Mouse (Mus musculus) ES-E14 (cell line): Measurements from ENCODE around the gene Chrna9. TPM values are rescaled to one million over a fixed set of nuclear protein-coding genes. Genes with fewer than 3 reads are reported as not detected.
A peak's percentile ranks its signal among the peaks of the same experiment; 100 is the strongest.
"Not testable (repeated sequence)": the region's sequence is repeated elsewhere in the genome, so short reads cannot be mapped to it uniquely, and the experiment has no call there.

Experiments used
- DNase-seq: peaks from one replicate; pipeline ENCODE4 v3.0.0-alpha.2; 2013; ENCODE audit warnings: low read depth, low spot score
- H3K27ac ChIP-seq: 2 replicates; pipeline ENCODE4 v1.5.1; 2012; ENCODE audit warnings: low read depth, mild to moderate bottlenecking, low read length, moderate library complexity, mixed read lengths; ENCODE audit not compliant: poor library complexity, insufficient read depth, severe bottlenecking
- H3K36me3 ChIP-seq: 2 replicates; pipeline ENCODE4 v1.6.1; 2012; ENCODE audit warnings: mild to moderate bottlenecking, low read length, moderate library complexity, mixed read lengths; ENCODE audit not compliant: control insufficient read depth, poor library complexity, insufficient read depth, severe bottlenecking
- H3K4me1 ChIP-seq, 2 experiments: fragments of 150-350 bp in 1 of 2; sonication (generic) in 1 of 2; 2 replicates each; pipeline ENCODE4 v1.6.1; 2012; ENCODE audit warnings: low read length in 2 of 2, mild to moderate bottlenecking in 1 of 2, mixed read lengths in 1 of 2; ENCODE audit not compliant: control insufficient read depth in 2 of 2, insufficient read depth in 2 of 2, poor library complexity in 1 of 2
- H3K4me3 ChIP-seq, 2 experiments: fragments of 150-350 bp in 1 of 2; sonication (generic) in 1 of 2; 2 replicates each; pipeline ENCODE4 v1.5.1; 2012; ENCODE audit warnings: low read length in 2 of 2, low read depth in 1 of 2, mild to moderate bottlenecking in 1 of 2, mixed read lengths in 1 of 2; ENCODE audit not compliant: insufficient read depth in 1 of 2, poor library complexity in 1 of 2, severe bottlenecking in 1 of 2
- H3K9ac ChIP-seq: 2 replicates; pipeline ENCODE4 v1.6.1; 2012; ENCODE audit warnings: low read depth, mild to moderate bottlenecking, low read length, mixed read lengths; ENCODE audit not compliant: poor library complexity, insufficient read depth, severe bottlenecking
- H3K9me3 ChIP-seq: fragments of 150-350 bp; sonication (generic); 2 replicates; pipeline ENCODE4 v1.6.1; 2012; ENCODE audit warnings: low read depth, mild to moderate bottlenecking, low read length; ENCODE audit not compliant: control insufficient read depth, insufficient read depth
- CHD2 ChIP-seq: IDR thresholded peaks from 2 replicates; pipeline ENCODE4 v1.6.1; 2014; ENCODE audit warnings: mild to moderate bottlenecking, low read depth, low read length, inconsistent platforms
- HCFC1 ChIP-seq: IDR thresholded peaks from 2 replicates; pipeline ENCODE4 v1.6.1; 2012; ENCODE audit warnings: low read length, inconsistent platforms, borderline replicate concordance; ENCODE audit not compliant: insufficient read depth
- MAFK ChIP-seq: IDR thresholded peaks from 2 replicates; pipeline ENCODE4 v1.6.1; 2014; ENCODE audit warnings: mild to moderate bottlenecking, low read depth, low read length, inconsistent platforms; ENCODE audit not compliant: insufficient read depth
- ZC3H11A ChIP-seq: IDR thresholded peaks from 2 replicates; pipeline ENCODE4 v1.6.1; 2012; ENCODE audit warnings: low read depth, mild to moderate bottlenecking, inconsistent platforms, low read length, borderline replicate concordance
- ZNF384 ChIP-seq: IDR thresholded peaks from 2 replicates; pipeline ENCODE4 v1.6.1; 2012; ENCODE audit warnings: low read depth, low read length, inconsistent platforms
- in situ Hi-C, 2 experiments: fragments of 600-800 bp; cut with MboI; formaldehyde crosslinking; loops; one replicate each; pipeline ENCODE4 v1.15.1; 2025; ENCODE audit warnings: low sequenced_read_pairs in 2 of 2, inconsistent platforms in 1 of 2; ENCODE audit not compliant: unreplicated experiment in 2 of 2
- total RNA-seq: library from RNA; depleted of rRNA; stranded (reverse); fragments of 300-350 nt; gene quantifications from 2 replicates; pipeline ENCODE4 v1.2.3, GENCODE M21; 2012

Chrna9 gene
- total RNA-seq, 1 experiment, result 11.2 TPM

- Histone ChIP-seq H3K4me3 (no peak overlapping the region), H3K36me3 (peaks cover 5% of the 10 kb centered on the region), H3K4me1 (peaks cover 0 to 2% of the 10 kb centered on the region in 2 experiments; a peak in 3 of 4 replicates), H3K27ac (no peak overlapping the region; the same call in 1 of the 2 replicates), H3K9ac (no peak overlapping the region), H3K9me3 (no peaks in the 10 kb centered on the region)
- no peak for DNase-seq
- in situ Hi-C loops, result no loop called here
- TF ChIP-seq ZNF384 (no peak), MAFK (no peak), ZC3H11A (no peak), HCFC1 (no peak), CHD2 (no peak)
These were observed 38.5 kb downstream of the Chrna9 start for GRCm38 (mm10) chr5:65973189-65973588.

- Histone ChIP-seq H3K27ac (peak overlapping the region; percentile 95), H3K4me3 (peak overlapping the region; percentile 45 to 62), H3K4me1 (peaks cover 2% of the 10 kb centered on the region in 2 experiments; a peak in 3 of 4 replicates), H3K9ac (peak overlapping the region; percentile 79), H3K9me3 (no peaks in the 10 kb centered on the region), H3K36me3 (peaks cover 4% of the 10 kb centered on the region)
- in situ Hi-C loops, result no loop called here
- TF ChIP-seq CHD2, result no peak
- no peak for TF ChIP-seq HCFC1
- TF ChIP-seq MAFK, result no peak
- no peak for TF ChIP-seq ZC3H11A
- no peak for TF ChIP-seq ZNF384
- DNase-seq, result no peak
These were observed 41.0 kb downstream of the Chrna9 start for GRCm38 (mm10) chr5:65975731-65976130.

- no peak for DNase-seq
- in situ Hi-C loops, result no loop called here
- no peak for TF ChIP-seq ZNF384
- H3K9me3 ChIP-seq, result no peaks in the 10 kb centered on the region
- no peak overlapping the region for H3K9ac ChIP-seq
- H3K27ac ChIP-seq, result no peak overlapping the region
- no peaks in the 10 kb centered on the region for H3K36me3 ChIP-seq
- no peak overlapping the region for H3K4me3 ChIP-seq
- H3K4me1 ChIP-seq, result peaks cover 0 to under 1% of the 10 kb centered on the region in 2 experiments; a peak in 1 of 4 replicates
These were observed 51.7 kb downstream of the Chrna9 start for GRCm38 (mm10) chr5:65986426-65986825.

- H3K4me3 ChIP-seq, H3K27ac ChIP-seq, H3K9ac ChIP-seq, H3K9me3 ChIP-seq, H3K36me3 ChIP-seq, DNase-seq, in situ Hi-C loops, H3K4me1 ChIP-seq: not testable (repeated sequence)
- TF ChIP-seq ZNF384, result peak; percentile 88
These were observed 52.3 kb downstream of the Chrna9 start for GRCm38 (mm10) chr5:65987004-65987403.

- no peak for DNase-seq
- no peak for TF ChIP-seq CHD2
- Histone ChIP-seq H3K9me3 (no peaks in the 10 kb centered on the region), H3K36me3 (no peaks in the 10 kb centered on the region), H3K27ac (no peak overlapping the region), H3K4me1 (peaks cover 0 to 10% of the 10 kb centered on the region in 2 experiments; a peak in 1 of 4 replicates), H3K9ac (no peak overlapping the region), H3K4me3 (no peak overlapping the region)
- in situ Hi-C loops, result no loop called here
These were observed 56.5 kb downstream of the Chrna9 start for GRCm38 (mm10) chr5:65991191-65991590.
